Mouse (Mus musculus): ENCODE measurements around the gene Mmp11. TPM values are rescaled to one million over a fixed set of nuclear protein-coding genes. Genes with fewer than 3 reads are reported as not detected.
"Not testable (repeated sequence)": the region's sequence is repeated elsewhere in the genome, so short reads cannot be mapped to it uniquely, and the experiment has no call there.

The Mmp11 gene
- polyA plus RNA-seq, 1 experiment from 2014 or later, result 40.4 TPM

DNA sequence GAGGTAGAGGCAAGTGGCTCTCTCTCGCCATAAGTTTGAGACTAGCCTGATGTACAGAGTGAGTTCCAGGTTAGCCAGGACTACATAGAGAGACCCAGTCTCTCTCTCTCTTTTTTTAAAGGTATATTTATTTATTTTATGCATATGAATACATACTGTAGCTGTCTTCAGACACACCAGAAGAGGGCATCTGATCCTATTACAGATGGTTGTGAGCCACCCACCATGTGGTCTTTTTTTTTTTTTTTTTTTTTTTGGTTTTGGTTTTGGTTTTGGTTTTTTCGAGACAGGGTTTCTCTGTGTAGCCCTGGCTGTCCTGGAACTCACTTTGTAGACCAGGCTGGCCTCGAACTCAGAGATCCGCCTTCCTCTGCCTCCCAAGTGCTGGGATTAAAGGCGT, 48.8 kb downstream of the Mmp11 start:
- not testable (repeated sequence) for H3K4me2 ChIP-seq; H3K4me3 ChIP-seq; H3K9ac ChIP-seq; H3K27me3 ChIP-seq; H3K4me1 ChIP-seq (replicated peaks); H3K27ac ChIP-seq (replicated peaks); H3K36me3 ChIP-seq; ATAC-seq (ENCODE audit: low read depth); H3K9me3 ChIP-seq
- 84% methylated on average over 5 of the region's 5 CpGs for WGBS

DNA sequence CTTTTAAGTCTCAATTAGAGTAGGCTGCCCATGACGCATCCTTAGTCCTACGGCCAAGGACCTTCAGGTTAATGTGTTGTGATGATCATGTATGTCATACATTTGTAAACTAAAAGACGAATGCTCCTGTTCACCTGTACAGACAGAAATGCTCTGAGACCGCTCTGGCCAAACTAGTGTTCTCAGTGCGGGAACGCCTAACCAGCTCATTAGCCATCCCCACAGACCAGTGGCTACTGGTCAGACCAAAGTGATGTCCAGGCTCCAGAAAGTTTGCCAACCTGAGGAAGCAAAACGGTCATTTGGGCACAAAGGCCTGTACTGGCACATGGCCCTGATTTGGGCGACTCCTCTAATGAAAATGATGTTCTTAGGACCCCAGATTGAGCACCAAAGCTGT, 51.6 kb downstream of the Mmp11 start:
- 94% methylated on average over 8 of the region's 8 CpGs for WGBS
- H3K9ac ChIP-seq, result no peak overlapping the region

GRCm38 (mm10) chr10:75883232-75883552, 53.1 kb downstream of the Mmp11 start:
- Histone ChIP-seq H3K4me1 (replicated peaks) (peaks cover 20% of the 10 kb centered on the region), H3K9me3 (no peaks in the 10 kb centered on the region), H3K36me3 (no peaks in the 10 kb centered on the region), H3K27ac (replicated peaks) (peak overlapping the region; percentile 52), H3K4me2 (peak overlapping the region; percentile 36), H3K9ac (0 out of 2 replicates have a peak overlapping the region, but pooled peaks have one; percentile 43), H3K27me3 (0 out of 2 replicates have a peak, but pooled peaks cover 2% of the 10 kb centered on the region), H3K4me3 (no peak overlapping the region)
- WGBS, result 1% methylated on average over 10 of the region's 10 CpGs
- ATAC-seq (ENCODE audit: low read depth), result peak; percentile 68

More for the DNA sequence above, 51.6 kb downstream of the Mmp11 start:
- Histone ChIP-seq H3K9me3 (no peaks in the 10 kb centered on the region), H3K4me1 (replicated peaks) (peaks cover 20% of the 10 kb centered on the region), H3K27ac (replicated peaks) (no peak overlapping the region), H3K4me2 (no peak overlapping the region), H3K27me3 (0 out of 2 replicates have a peak, but pooled peaks cover 2% of the 10 kb centered on the region), H3K4me3 (no peak overlapping the region), H3K36me3 (no peaks in the 10 kb centered on the region)
- ATAC-seq (ENCODE audit: low read depth), result no peak

DNA sequence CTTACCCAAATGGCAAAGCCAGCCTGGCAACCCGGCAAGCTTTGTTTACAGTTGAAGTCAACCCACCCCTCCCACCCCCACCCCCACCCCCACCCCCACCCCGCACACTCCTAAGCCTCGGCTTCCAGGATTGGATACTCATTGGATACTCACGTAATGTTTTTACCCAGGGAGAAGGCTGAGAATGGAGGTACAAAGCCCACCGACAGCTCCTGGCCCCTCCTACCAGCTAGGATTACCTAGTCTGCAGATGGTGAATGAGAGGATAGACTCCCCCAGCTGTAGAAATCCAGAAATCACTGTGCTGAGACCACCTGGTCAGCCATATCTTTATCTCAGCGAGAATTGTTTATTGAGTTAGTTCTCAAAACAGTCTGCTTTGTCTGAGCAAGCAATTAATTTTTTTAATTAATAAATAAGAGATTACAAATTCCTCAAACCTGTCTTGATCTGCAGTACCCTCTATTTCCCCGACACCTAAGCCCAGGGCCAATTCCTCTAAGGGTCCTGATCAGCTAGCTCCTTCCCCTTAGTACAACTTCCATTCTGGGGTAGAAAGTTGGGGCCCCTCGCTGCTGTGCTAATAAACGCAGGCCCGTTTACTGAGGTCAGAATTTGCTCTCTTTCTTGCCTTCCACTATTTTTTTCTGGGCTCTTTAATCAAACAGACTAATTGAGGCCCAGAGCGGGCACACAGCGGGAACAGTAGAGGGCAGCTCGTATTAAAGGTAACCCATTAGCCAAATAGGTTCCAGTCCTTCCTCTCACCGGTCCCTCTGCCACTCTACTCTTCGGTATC, 53.7 kb downstream of the Mmp11 start:
- Histone ChIP-seq H3K36me3 (no peaks in the 10 kb centered on the region), H3K9ac (0 out of 2 replicates have a peak overlapping the region, but pooled peaks have one; percentile 43), H3K4me2 (peak overlapping the region; percentile 36), H3K27ac (replicated peaks) (peak overlapping the region; percentile 52), H3K4me3 (no peak overlapping the region), H3K9me3 (no peaks in the 10 kb centered on the region), H3K27me3 (0 out of 2 replicates have a peak, but pooled peaks cover 2% of the 10 kb centered on the region), H3K4me1 (replicated peaks) (peaks cover 20% of the 10 kb centered on the region)
- ATAC-seq (ENCODE audit: low read depth), result peak; percentile 49
- 7% methylated on average over 15 of the region's 15 CpGs for WGBS

GRCm38 (mm10) chr10:75881578-75882432, 54.5 kb downstream of the Mmp11 start:
- H3K4me2 ChIP-seq, result no peak overlapping the region
- no peaks in the 10 kb centered on the region for H3K36me3 ChIP-seq
- H3K9ac ChIP-seq, result no peak overlapping the region
- H3K4me1 ChIP-seq (replicated peaks), result peaks cover 20% of the 10 kb centered on the region
- H3K27ac ChIP-seq (replicated peaks), result peak overlapping the region; percentile 42; the same call in 1 of the 2 replicates
- 16% methylated on average over 20 of the region's 20 CpGs for whole genome bisulfite sequencing
- no peaks in the 10 kb centered on the region for H3K9me3 ChIP-seq
- H3K4me3 ChIP-seq, result no peak overlapping the region
- H3K27me3 ChIP-seq, result 0 out of 2 replicates have a peak, but pooled peaks cover 2% of the 10 kb centered on the region
- ATAC-seq (ENCODE audit: low read depth), result 0 out of 2 replicates have a peak, but pooled peaks have one; percentile 14

- Histone ChIP-seq H3K4me3 (no peak overlapping the region), H3K36me3 (no peaks in the 10 kb centered on the region), H3K27me3 (0 out of 2 replicates have a peak, but pooled peaks cover 2% of the 10 kb centered on the region), H3K4me2 (no peak overlapping the region), H3K4me1 (replicated peaks) (peaks cover 20% of the 10 kb centered on the region), H3K9ac (no peak overlapping the region), H3K9me3 (no peaks in the 10 kb centered on the region), H3K27ac (replicated peaks) (peak overlapping the region; percentile 4; the same call in 1 of the 2 replicates)
- no peak for ATAC-seq (ENCODE audit: low read depth)
- 58% methylated on average over 6 of the region's 6 CpGs for WGBS
Measured at GRCm38 (mm10) chr10:75880771-75881577, 55.3 kb downstream of the Mmp11 start.

GRCm38 (mm10) chr10:75880351-75880750, 55.9 kb downstream of the Mmp11 start:
- Histone ChIP-seq H3K4me1 (replicated peaks) (peaks cover 20% of the 10 kb centered on the region), H3K9me3 (no peaks in the 10 kb centered on the region), H3K4me2 (no peak overlapping the region), H3K36me3 (no peaks in the 10 kb centered on the region), H3K9ac (no peak overlapping the region), H3K27ac (replicated peaks) (peak overlapping the region; percentile 4; the same call in 1 of the 2 replicates), H3K4me3 (no peak overlapping the region), H3K27me3 (0 out of 2 replicates have a peak, but pooled peaks cover 2% of the 10 kb centered on the region)
- WGBS, result 92% methylated on average over 10 of the region's 10 CpGs
- ATAC-seq (ENCODE audit: low read depth), result no peak

GRCm38 (mm10) chr10:75878836-75879235, 57.5 kb downstream of the Mmp11 start:
- 86% methylated on average over 3 of the region's 3 CpGs for WGBS
- Histone ChIP-seq H3K36me3 (no peaks in the 10 kb centered on the region), H3K9ac (no peak overlapping the region), H3K27ac (replicated peaks) (no peak overlapping the region), H3K27me3 (0 out of 2 replicates have a peak, but pooled peaks cover 2% of the 10 kb centered on the region), H3K4me3 (no peak overlapping the region), H3K4me2 (no peak overlapping the region), H3K9me3 (no peaks in the 10 kb centered on the region), H3K4me1 (replicated peaks) (peaks cover 22% of the 10 kb centered on the region)
- no peak for ATAC-seq (ENCODE audit: low read depth)

DNA sequence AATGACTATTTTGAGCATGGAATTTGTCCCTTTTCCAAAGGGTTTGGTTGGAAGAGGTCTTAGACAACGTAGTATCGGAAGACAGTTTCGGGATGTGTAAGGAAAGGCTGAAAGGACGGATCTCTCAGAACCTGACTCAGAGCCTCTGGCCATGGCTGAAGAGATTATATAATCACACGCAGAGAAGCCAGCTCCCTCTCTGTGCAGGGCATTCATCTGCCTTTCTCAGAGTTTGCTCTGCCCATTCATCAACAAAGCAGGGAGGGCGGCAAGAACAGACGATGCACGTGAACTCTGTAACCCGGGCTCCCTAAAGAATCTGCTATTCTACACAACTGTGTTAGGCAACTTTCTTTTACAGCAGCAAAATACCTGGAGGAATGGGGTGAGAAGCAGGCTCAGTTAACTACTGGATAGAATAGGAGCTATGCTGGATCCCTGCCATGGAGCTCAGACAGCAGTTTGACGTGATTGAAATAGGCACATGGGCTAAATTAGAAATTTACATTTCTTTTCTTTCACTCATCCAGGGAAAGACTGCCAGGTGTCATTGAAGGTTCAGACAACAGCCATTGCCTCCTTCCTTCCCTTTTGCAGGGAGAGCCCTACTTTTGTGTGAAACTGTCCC, 62.6 kb downstream of the Mmp11 start:
- ATAC-seq (ENCODE audit: low read depth), result no peak
- Histone ChIP-seq H3K9ac (peak overlapping the region; percentile 67), H3K4me3 (peak overlapping the region; percentile 32), H3K4me2 (peak overlapping the region; percentile 70), H3K27ac (replicated peaks) (peak overlapping the region; percentile 92), H3K36me3 (no peaks in the 10 kb centered on the region), H3K9me3 (no peaks in the 10 kb centered on the region), H3K4me1 (replicated peaks) (peaks cover 21% of the 10 kb centered on the region), H3K27me3 (no peaks in the 10 kb centered on the region)
- WGBS, result 16% methylated on average over 10 of the region's 10 CpGs

Measured in neural tube, embryonic 13.5 days (tissue).